Mouse (Mus musculus) neutrophil, adult 5-6 weeks (primary cell): Measurements from ENCODE around the gene Adam3. TPM values are rescaled to one million over a fixed set of nuclear protein-coding genes. Genes with fewer than 3 reads are reported as not detected.

Source experiments
- ATAC-seq: fragments of 151-379, 151-347 bp; 2 replicates; pipeline ENCODE4 v1.8.0; 2017; ENCODE audit warnings: mild to moderate bottlenecking, moderate TSS enrichment; ENCODE audit not compliant: insufficient number of reproducible peaks, poor library complexity, low FRiP score, severe bottlenecking; ENCODE audit errors: extremely low read depth
- total RNA-seq: library from RNA; stranded (forward); fragments of 200-1000 nt; gene quantifications from 2 replicates; pipeline ENCODE4 v1.2.3, GENCODE M21; 2017

Adam3 gene
- 1.4 and 2.0 TPM in 2 replicates for total RNA-seq

GRCm38 (mm10) chr8:24725630-24726029 is at the start of gene Adam3:
Adam3 (minus strand) TSS chr8:24725852.
- peak; percentile 61; the same call in 1 of the 2 replicates for ATAC-seq

GRCm38 (mm10) chr8:24724886-24725626 is 596 bp downstream of the Adam3 start:
- ATAC-seq, result no peak

Other genes with a start within 250 kb of the Adam3 start
- not detected in 2 replicates for gene Adam5, start 98.5 kb upstream of the Adam3 start, total RNA-seq